Mouse (Mus musculus) heart, embryonic 11.5 days (tissue): Measurements from ENCODE around the gene Kcnh5. TPM values are rescaled to one million over a fixed set of nuclear protein-coding genes. Genes with fewer than 3 reads are reported as not detected.

Source experiments
- ATAC-seq: fragments of 200-750 bp; cut with Nextera tagmentation; replicated peaks from 2 replicates; pipeline ENCODE4 v1.8.0; 2017; ENCODE audit warnings: moderate library complexity; ENCODE audit not compliant: insufficient number of reproducible peaks, low FRiP score, low TSS enrichment
- H3K27ac ChIP-seq: fragments of 300-500 bp; sonication (generic); 2 replicates; pipeline ENCODE4 v1.5.1; 2014; ENCODE audit warnings: mild to moderate bottlenecking, low read depth, low read length
- H3K27me3 ChIP-seq: fragments of 300-500 bp; sonication (generic); 2 replicates; pipeline ENCODE4 v1.6.1; 2014; ENCODE audit warnings: mild to moderate bottlenecking, low read length, mixed read lengths; ENCODE audit not compliant: control insufficient read depth, insufficient read depth
- H3K36me3 ChIP-seq: fragments of 300-500 bp; sonication (generic); 2 replicates; pipeline ENCODE4 v1.6.1; 2014; ENCODE audit warnings: mild to moderate bottlenecking, low read length, moderate library complexity, mixed read lengths; ENCODE audit not compliant: control insufficient read depth, insufficient read depth
- H3K4me1 ChIP-seq: fragments of 300-500 bp; sonication (generic); 2 replicates; pipeline ENCODE4 v1.6.1; 2014; ENCODE audit warnings: low read length; ENCODE audit not compliant: control insufficient read depth, insufficient read depth
- H3K4me2 ChIP-seq: fragments of 300-500 bp; sonication (generic); 2 replicates; pipeline ENCODE4 v1.6.1; 2014; ENCODE audit warnings: mild to moderate bottlenecking, moderate library complexity
- H3K4me3 ChIP-seq: fragments of 300-500 bp; sonication (generic); 2 replicates; pipeline ENCODE4 v1.5.1; 2014; ENCODE audit warnings: low read depth, low read length
- H3K9ac ChIP-seq: fragments of 300-500 bp; sonication (generic); 2 replicates; pipeline ENCODE4 v1.6.1; 2014; ENCODE audit warnings: mild to moderate bottlenecking, low read depth, low read length, moderate library complexity
- H3K9me3 ChIP-seq: fragments of 300-500 bp; sonication (generic); replicated peaks from 2 replicates; pipeline ENCODE4 v1.6.1; 2016; ENCODE audit warnings: low read length; ENCODE audit not compliant: control insufficient read depth
- WGBS: fragments of 180-500 bp; shearing (Covaris S2); extraction: QIAGEN DNeasy Blood & Tissue Kit; methylation state at CpG from one replicate; pipeline ENCODE4 v1.1.7; 2014; ENCODE audit not compliant: insufficient replicate concordance; 5-methylcytosine and 5-hydroxymethylcytosine counted together
- polyA plus RNA-seq: library from polyadenylated mRNA; unstranded; fragments of >200 nt; fragmentation: Nextera tagmentation; extraction: Ambion mirVana; gene quantifications from 2 replicates; pipeline ENCODE4 v1.2.1, GENCODE M21; 2014

Gene Kcnh5
- polyA plus RNA-seq, 1 experiment from 2014 or later: not detected

- no peaks in the 10 kb centered on the region for H3K27me3 ChIP-seq
- H3K4me3 ChIP-seq: no peak overlapping the region
- H3K9me3 ChIP-seq: no peaks in the 10 kb centered on the region
- no peak overlapping the region for H3K9ac ChIP-seq
- H3K4me2 ChIP-seq: no peak overlapping the region
- ATAC-seq: no peak
- no peaks in the 10 kb centered on the region for H3K36me3 ChIP-seq
- H3K4me1 ChIP-seq: no peaks in the 10 kb centered on the region
- WGBS: 88% methylated on average over 2 of the region's 2 CpGs
- H3K27ac ChIP-seq: no peak overlapping the region
These were observed 24.0 kb downstream of the Kcnh5 start for GRCm38 (mm10) chr12:75153076-75153568.

GRCm38 (mm10) chr12:75139792-75140191, 37.3 kb downstream of the Kcnh5 start:
- no peaks in the 10 kb centered on the region for H3K4me1 ChIP-seq
- 79% methylated on average over 1 of the region's 1 CpGs for WGBS
- H3K27ac ChIP-seq: no peak overlapping the region
- no peaks in the 10 kb centered on the region for H3K36me3 ChIP-seq
- H3K4me3 ChIP-seq: no peak overlapping the region
- H3K9me3 ChIP-seq: no peaks in the 10 kb centered on the region
- H3K4me2 ChIP-seq: no peak overlapping the region
- no peaks in the 10 kb centered on the region for H3K27me3 ChIP-seq
- ATAC-seq: no peak
- H3K9ac ChIP-seq: no peak overlapping the region

DNA sequence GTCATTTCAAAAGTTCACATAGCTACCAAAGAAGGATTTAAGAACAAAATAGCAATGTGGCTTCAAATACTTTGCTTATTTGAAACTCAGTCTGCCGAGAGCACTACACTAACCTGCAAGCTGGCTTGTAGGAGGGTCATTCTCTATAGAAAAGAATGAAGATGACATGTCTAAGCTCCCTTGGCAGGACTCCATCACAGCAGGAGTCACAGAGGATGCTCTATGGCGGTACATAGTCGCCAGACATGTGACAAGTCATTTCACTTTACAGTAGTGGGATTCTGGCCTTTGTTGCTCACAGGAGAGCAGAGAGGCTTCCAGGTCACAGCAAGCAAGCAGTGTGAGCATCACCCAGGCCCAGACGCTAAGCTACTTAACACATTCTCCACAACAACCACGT, 85.2 kb downstream of the Kcnh5 start:
- no peaks in the 10 kb centered on the region for H3K4me1 ChIP-seq
- WGBS: 68% methylated on average over 5 of the region's 5 CpGs
- no peak for ATAC-seq
- H3K36me3 ChIP-seq: no peaks in the 10 kb centered on the region
- H3K27ac ChIP-seq: no peak overlapping the region
- H3K4me3 ChIP-seq: no peak overlapping the region
- no peaks in the 10 kb centered on the region for H3K9me3 ChIP-seq
- no peaks in the 10 kb centered on the region for H3K27me3 ChIP-seq
- H3K4me2 ChIP-seq: no peak overlapping the region
- no peak overlapping the region for H3K9ac ChIP-seq

DNA sequence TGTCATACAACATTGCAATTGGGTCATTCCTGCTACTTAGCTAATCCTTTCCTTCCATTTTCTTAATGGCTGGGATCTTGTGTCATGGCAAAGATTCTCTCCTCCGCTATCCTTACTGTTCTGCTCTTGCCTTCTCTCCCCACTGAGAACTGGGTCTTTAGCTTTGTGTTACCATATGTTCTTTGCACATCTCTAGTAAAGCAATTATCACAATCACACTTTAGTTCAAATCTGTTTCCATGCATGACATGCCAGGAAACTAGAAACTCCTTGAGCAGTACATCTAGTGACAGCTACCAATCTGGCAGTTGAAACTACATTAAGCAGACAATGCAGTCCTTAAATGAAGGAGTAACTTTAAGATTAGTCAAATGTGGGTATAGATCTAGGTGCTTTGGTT, 86.2 kb downstream of the Kcnh5 start:
- H3K27ac ChIP-seq: no peak overlapping the region
- H3K4me3 ChIP-seq: no peak overlapping the region
- H3K27me3 ChIP-seq: no peaks in the 10 kb centered on the region
- H3K36me3 ChIP-seq: no peaks in the 10 kb centered on the region
- no peaks in the 10 kb centered on the region for H3K9me3 ChIP-seq
- no peak overlapping the region for H3K4me2 ChIP-seq
- no peak overlapping the region for H3K9ac ChIP-seq
- ATAC-seq: no peak
- WGBS: 97% methylated on average over 1 of the region's 1 CpGs
- H3K4me1 ChIP-seq: no peaks in the 10 kb centered on the region

DNA sequence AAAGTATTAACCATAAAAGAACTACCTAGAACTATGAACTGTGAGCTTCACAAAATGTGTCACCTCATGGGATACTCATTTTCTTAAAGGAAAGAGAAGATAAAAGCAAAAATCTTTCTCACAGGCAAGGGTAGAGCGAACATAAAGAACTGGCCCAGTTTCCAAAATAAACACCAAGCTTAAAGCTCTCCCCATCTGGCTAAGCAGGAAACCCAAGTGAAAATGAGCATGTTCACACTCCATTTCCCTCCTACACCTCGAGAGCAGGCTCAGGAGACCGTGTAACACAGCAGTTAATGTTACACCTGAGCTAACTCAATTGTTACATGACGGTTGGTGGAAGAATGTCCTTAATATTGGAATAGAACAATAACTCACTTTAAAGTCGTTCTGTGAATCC, 100.0 kb downstream of the Kcnh5 start:
- no peak overlapping the region for H3K9ac ChIP-seq
- no peaks in the 10 kb centered on the region for H3K9me3 ChIP-seq
- H3K27ac ChIP-seq: no peak overlapping the region
- no peaks in the 10 kb centered on the region for H3K36me3 ChIP-seq
- no peaks in the 10 kb centered on the region for H3K4me1 ChIP-seq
- 63% methylated on average over 5 of the region's 5 CpGs for WGBS
- no peaks in the 10 kb centered on the region for H3K27me3 ChIP-seq
- ATAC-seq: no peak
- H3K4me3 ChIP-seq: no peak overlapping the region
- no peak overlapping the region for H3K4me2 ChIP-seq

GRCm38 (mm10) chr12:75071043-75071442, 106.1 kb downstream of the Kcnh5 start:
- ATAC-seq: no peak
- no peaks in the 10 kb centered on the region for H3K36me3 ChIP-seq
- WGBS: 93% methylated on average over 2 of the region's 2 CpGs
- no peaks in the 10 kb centered on the region for H3K27me3 ChIP-seq
- H3K4me3 ChIP-seq: no peak overlapping the region
- H3K4me2 ChIP-seq: no peak overlapping the region
- H3K27ac ChIP-seq: no peak overlapping the region
- no peaks in the 10 kb centered on the region for H3K4me1 ChIP-seq
- H3K9me3 ChIP-seq: no peaks in the 10 kb centered on the region
- H3K9ac ChIP-seq: no peak overlapping the region

GRCm38 (mm10) chr12:75062571-75062970, 114.6 kb downstream of the Kcnh5 start:
- ATAC-seq: no peak
- no peaks in the 10 kb centered on the region for H3K9me3 ChIP-seq
- H3K27me3 ChIP-seq: no peaks in the 10 kb centered on the region
- no peaks in the 10 kb centered on the region for H3K36me3 ChIP-seq
- no peak overlapping the region for H3K9ac ChIP-seq
- no peak overlapping the region for H3K4me3 ChIP-seq
- no peak overlapping the region for H3K27ac ChIP-seq
- no peaks in the 10 kb centered on the region for H3K4me1 ChIP-seq
- H3K4me2 ChIP-seq: no peak overlapping the region

DNA sequence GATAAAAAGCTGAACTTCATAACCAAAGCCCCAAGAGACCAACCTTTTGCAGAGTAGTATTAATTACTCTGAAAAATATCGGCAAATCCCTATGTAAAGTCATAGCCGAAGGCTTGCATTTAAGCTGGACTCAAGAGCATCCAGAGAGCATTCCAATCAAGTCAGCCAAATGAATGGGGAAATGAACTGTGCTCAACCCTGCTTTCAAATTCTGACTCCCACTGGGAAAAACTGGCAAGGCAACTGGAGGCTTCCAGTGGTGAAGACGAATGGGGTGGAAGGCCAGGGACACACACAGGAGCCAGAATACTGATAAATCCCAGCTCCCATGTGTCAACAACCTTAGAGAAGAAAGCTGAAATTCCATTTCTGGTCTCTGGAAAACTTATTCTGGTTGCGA, 115.4 kb downstream of the Kcnh5 start:
- no peak overlapping the region for H3K27ac ChIP-seq
- ATAC-seq: no peak
- H3K4me2 ChIP-seq: no peak overlapping the region
- no peak overlapping the region for H3K4me3 ChIP-seq
- H3K4me1 ChIP-seq: no peaks in the 10 kb centered on the region
- no peaks in the 10 kb centered on the region for H3K36me3 ChIP-seq
- H3K9me3 ChIP-seq: no peaks in the 10 kb centered on the region
- H3K9ac ChIP-seq: no peak overlapping the region
- H3K27me3 ChIP-seq: no peaks in the 10 kb centered on the region
- 59% methylated on average over 4 of the region's 4 CpGs for WGBS

DNA sequence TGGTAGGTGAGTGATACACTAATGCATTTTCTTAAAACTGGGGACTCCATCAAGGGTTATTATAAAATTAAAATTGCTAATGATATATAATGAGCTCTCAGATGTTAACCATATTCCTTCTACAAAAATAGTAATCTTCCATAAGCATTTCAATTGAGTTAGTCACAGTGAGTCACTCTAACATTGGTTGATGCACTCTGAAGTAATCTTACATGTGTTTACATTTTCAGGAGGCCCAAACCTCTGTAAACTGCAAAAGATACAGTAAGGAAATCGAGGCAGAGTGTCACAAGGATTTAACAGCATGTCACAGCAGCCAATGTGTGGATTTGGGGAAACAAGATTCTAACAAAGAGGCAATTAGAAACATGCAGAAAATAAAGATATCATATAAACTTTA, 123.4 kb downstream of the Kcnh5 start:
- no peak for ATAC-seq
- 51% methylated on average over 1 of the region's 1 CpGs for WGBS
- H3K27ac ChIP-seq: no peak overlapping the region
- H3K4me2 ChIP-seq: no peak overlapping the region
- H3K27me3 ChIP-seq: no peaks in the 10 kb centered on the region
- no peaks in the 10 kb centered on the region for H3K9me3 ChIP-seq
- no peaks in the 10 kb centered on the region for H3K4me1 ChIP-seq
- no peak overlapping the region for H3K9ac ChIP-seq
- no peaks in the 10 kb centered on the region for H3K36me3 ChIP-seq
- no peak overlapping the region for H3K4me3 ChIP-seq
